Mouse (Mus musculus) hindbrain, embryonic 15.5 days (tissue): ENCODE results near the gene Gamt. TPM values are rescaled to one million over a fixed set of nuclear protein-coding genes. Genes with fewer than 3 reads are reported as not detected.

Experiments
- ATAC-seq: fragments of 200-750 bp; cut with Nextera tagmentation; 2 replicates; pipeline ENCODE4 v1.8.0; 2017; ENCODE audit warnings: low read depth, moderate number of reproducible peaks, moderate TSS enrichment; ENCODE audit not compliant: low FRiP score
- H3K27ac ChIP-seq: fragments of 300-500 bp; sonication (generic); replicated peaks from 2 replicates; pipeline ENCODE4 v1.5.1; 2015; ENCODE audit warnings: mild to moderate bottlenecking, inconsistent platforms
- H3K27me3 ChIP-seq: fragments of 300-500 bp; sonication (generic); 2 replicates; pipeline ENCODE4 v1.6.1; 2015; ENCODE audit warnings: control low read depth, inconsistent platforms
- H3K36me3 ChIP-seq: fragments of 300-500 bp; sonication (generic); 2 replicates; pipeline ENCODE4 v1.6.1; 2015; ENCODE audit warnings: control low read depth, inconsistent platforms
- H3K4me1 ChIP-seq: fragments of 300-500 bp; sonication (generic); replicated peaks from 2 replicates; pipeline ENCODE4 v1.6.1; 2015; ENCODE audit warnings: control low read depth, inconsistent platforms
- H3K4me2 ChIP-seq: fragments of 300-500 bp; sonication (generic); 2 replicates; pipeline ENCODE4 v1.6.1; 2015; ENCODE audit warnings: moderate library complexity, mild to moderate bottlenecking, inconsistent platforms
- H3K4me3 ChIP-seq: fragments of 300-500 bp; sonication (generic); 2 replicates; pipeline ENCODE4 v1.5.1; 2015; ENCODE audit warnings: mild to moderate bottlenecking, inconsistent platforms
- H3K9ac ChIP-seq: fragments of 300-500 bp; sonication (generic); 2 replicates; pipeline ENCODE4 v1.6.1; 2015; ENCODE audit warnings: inconsistent platforms
- H3K9me3 ChIP-seq: fragments of 300-500 bp; sonication (generic); 2 replicates; pipeline ENCODE4 v1.6.1; 2016; ENCODE audit warnings: control low read depth, inconsistent platforms
- WGBS: fragments of 180-500 bp; shearing (Covaris S2); methylation state at CpG from one replicate; pipeline ENCODE4 v1.1.7; 2015; 5-methylcytosine and 5-hydroxymethylcytosine counted together
- polyA plus RNA-seq: library from polyadenylated mRNA; unstranded; fragments of >200 nt; fragmentation: Nextera tagmentation; extraction: Ambion mirVana; gene quantifications from 2 replicates; pipeline ENCODE4 v1.2.1, GENCODE M21; 2015

The Gamt gene
- polyA plus RNA-seq, 1 experiment from 2014 or later, result 28.1 TPM

DNA sequence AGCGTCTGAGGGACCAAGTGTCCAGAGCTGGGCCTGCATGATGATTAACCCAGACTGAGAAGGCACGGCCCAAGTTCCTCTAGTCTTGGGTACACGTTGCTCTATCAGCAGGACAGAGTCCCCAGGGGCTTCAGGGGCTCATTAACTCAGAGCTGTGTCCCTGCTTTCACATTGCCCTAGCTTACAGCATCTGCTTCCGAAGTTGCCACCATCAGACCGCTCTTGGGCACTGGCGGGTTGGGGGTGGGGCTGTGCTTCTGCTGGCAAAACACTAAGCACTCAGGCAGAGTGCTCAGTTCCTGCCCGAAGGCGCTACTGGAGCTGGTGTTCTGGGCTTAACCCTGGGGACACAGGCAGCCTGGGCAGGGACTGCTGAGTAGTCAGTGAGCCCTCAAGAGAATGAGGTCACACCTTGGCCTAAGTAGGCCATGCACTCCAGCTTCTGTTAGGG is 21.1 kb upstream of the Gamt start:
- Histone ChIP-seq H3K27ac (no peak overlapping the region), H3K36me3 (peaks cover 73% of the 10 kb centered on the region), H3K9me3 (no peaks in the 10 kb centered on the region), H3K9ac (no peak overlapping the region), H3K27me3 (no peaks in the 10 kb centered on the region), H3K4me3 (no peak overlapping the region), H3K4me1 (0 out of 2 replicates have a peak, but pooled peaks cover 3% of the 10 kb centered on the region), H3K4me2 (no peak overlapping the region)
- ATAC-seq, result no peak
- 59% methylated on average over 8 of the region's 8 CpGs for WGBS

DNA sequence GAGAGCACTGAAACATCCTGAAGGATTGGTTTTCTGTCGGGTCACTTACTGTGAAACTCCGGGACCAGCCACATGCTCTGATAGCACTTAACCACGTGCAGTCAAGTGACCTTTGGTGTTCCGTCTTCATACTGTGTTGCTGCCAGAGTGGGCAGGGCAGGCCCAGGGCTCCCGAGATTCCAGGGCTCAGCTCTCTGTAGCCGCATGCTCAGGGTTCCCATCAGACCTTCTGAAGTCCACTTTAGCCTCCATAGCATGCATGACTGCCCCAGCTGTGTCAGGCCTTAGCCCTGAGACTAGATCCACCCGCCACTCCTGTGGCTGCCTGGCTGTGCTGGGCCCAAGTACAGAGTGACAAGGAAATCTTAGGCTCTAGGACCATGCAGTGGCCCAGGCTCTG is 20.5 kb upstream of the Gamt start:
- H3K4me3 ChIP-seq, result no peak overlapping the region
- no peaks in the 10 kb centered on the region for H3K9me3 ChIP-seq
- H3K4me2 ChIP-seq, result no peak overlapping the region
- WGBS, result 88% methylated on average over 7 of the region's 7 CpGs
- no peaks in the 10 kb centered on the region for H3K27me3 ChIP-seq
- H3K9ac ChIP-seq, result no peak overlapping the region
- peaks cover 77% of the 10 kb centered on the region for H3K36me3 ChIP-seq
- H3K27ac ChIP-seq, result no peak overlapping the region
- H3K4me1 ChIP-seq, result 0 out of 2 replicates have a peak, but pooled peaks cover 3% of the 10 kb centered on the region
- no peak for ATAC-seq

DNA sequence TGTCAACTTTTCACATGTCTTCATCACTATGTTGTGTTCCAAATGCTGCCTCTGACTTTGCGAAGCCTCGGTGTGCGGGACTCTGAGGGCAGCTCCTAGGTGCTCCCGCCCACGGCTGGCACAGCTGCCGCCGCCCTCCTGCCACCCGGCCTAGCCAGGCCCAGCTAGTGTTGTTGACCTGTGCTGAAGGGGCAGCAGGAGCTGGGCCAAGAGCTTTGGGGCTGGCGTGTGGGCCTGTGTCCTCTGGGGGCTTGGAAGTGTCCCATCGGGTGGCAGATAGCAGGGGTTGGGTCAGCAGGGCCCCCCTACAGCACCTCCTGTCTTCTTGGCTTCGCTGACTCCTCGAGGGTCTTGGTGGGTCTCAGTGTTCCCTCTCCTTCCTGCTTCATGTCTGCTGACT is 18.5 kb upstream of the Gamt start:
- H3K4me2 ChIP-seq, result no peak overlapping the region
- H3K4me3 ChIP-seq, result no peak overlapping the region
- H3K36me3 ChIP-seq, result peaks cover 66% of the 10 kb centered on the region
- no peak overlapping the region for H3K9ac ChIP-seq
- H3K4me1 ChIP-seq, result 0 out of 2 replicates have a peak, but pooled peaks cover 3% of the 10 kb centered on the region
- H3K27me3 ChIP-seq, result no peaks in the 10 kb centered on the region
- H3K27ac ChIP-seq, result no peak overlapping the region
- H3K9me3 ChIP-seq, result no peaks in the 10 kb centered on the region
- no peak for ATAC-seq
- 96% methylated on average over 12 of the region's 12 CpGs for WGBS

- Histone ChIP-seq H3K4me2 (no peak overlapping the region), H3K4me1 (0 out of 2 replicates have a peak, but pooled peaks cover 3% of the 10 kb centered on the region), H3K36me3 (peaks cover 57% of the 10 kb centered on the region), H3K27ac (no peak overlapping the region), H3K9ac (no peak overlapping the region), H3K27me3 (no peaks in the 10 kb centered on the region), H3K9me3 (no peaks in the 10 kb centered on the region), H3K4me3 (no peak overlapping the region)
- 92% methylated on average over 9 of the region's 9 CpGs for WGBS
- ATAC-seq, result no peak
These were observed 17.6 kb upstream of the Gamt start for GRCm38 (mm10) chr10:80278390-80278789.

GRCm38 (mm10) chr10:80276238-80276637 is 15.4 kb upstream of the Gamt start:
- no peak overlapping the region for H3K9ac ChIP-seq
- H3K27me3 ChIP-seq, result no peaks in the 10 kb centered on the region
- no peak overlapping the region for H3K4me2 ChIP-seq
- H3K4me3 ChIP-seq, result no peak overlapping the region
- WGBS, result 88% methylated on average over 5 of the region's 5 CpGs
- H3K27ac ChIP-seq, result no peak overlapping the region
- peaks cover 13% of the 10 kb centered on the region; the same call in 1 of the 2 replicates for H3K4me1 ChIP-seq
- peaks cover 52% of the 10 kb centered on the region for H3K36me3 ChIP-seq
- no peak for ATAC-seq
- H3K9me3 ChIP-seq, result no peaks in the 10 kb centered on the region

GRCm38 (mm10) chr10:80273847-80274246 is 13.0 kb upstream of the Gamt start:
- 92% methylated on average over 3 of the region's 3 CpGs for WGBS
- no peak overlapping the region for H3K27ac ChIP-seq
- H3K4me3 ChIP-seq, result no peak overlapping the region
- no peaks in the 10 kb centered on the region for H3K27me3 ChIP-seq
- no peaks in the 10 kb centered on the region for H3K9me3 ChIP-seq
- no peak overlapping the region for H3K4me2 ChIP-seq
- peaks cover 32% of the 10 kb centered on the region for H3K4me1 ChIP-seq
- ATAC-seq, result no peak
- H3K36me3 ChIP-seq, result peaks cover 30% of the 10 kb centered on the region
- no peak overlapping the region for H3K9ac ChIP-seq

DNA sequence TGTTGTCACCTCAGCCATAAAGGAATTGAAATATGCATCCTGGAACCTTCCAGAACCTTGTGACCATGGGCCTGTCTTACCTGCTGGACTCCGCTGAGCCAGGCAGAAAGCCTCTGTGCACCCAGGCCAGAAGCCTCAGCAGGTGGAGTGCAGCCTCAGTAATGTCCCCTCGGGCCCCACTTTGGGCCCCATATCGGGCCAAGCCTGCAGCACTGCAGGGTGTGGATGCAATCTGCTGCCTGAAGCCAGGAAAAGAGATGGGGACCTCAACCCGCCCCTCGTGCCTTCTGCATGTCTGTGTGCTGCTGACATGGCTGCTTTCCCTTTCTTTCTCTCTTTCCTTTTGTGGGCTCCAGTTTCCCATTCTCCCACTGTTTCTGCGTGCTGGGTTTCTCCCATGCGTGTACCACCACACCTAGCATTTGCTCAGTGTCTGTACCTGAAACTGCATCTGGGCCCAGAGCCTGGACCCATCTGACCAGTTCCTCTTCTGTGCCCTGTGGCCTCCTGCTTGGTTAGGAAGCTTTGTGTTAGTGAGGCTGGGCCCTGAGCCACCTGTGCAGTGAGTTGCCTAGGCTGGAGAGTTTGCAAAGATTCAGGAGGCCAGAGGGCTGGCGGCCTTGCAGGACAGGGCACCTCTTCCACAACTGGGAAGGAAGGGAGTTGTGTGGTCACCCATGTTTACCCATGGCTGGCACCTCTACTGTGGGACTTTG is 11.2 kb upstream of the Gamt start:
- Histone ChIP-seq H3K36me3 (peaks cover 15% of the 10 kb centered on the region; the same call in 1 of the 2 replicates), H3K4me1 (peaks cover 51% of the 10 kb centered on the region), H3K4me3 (no peak overlapping the region), H3K9me3 (no peaks in the 10 kb centered on the region), H3K4me2 (no peak overlapping the region), H3K9ac (no peak overlapping the region), H3K27me3 (no peaks in the 10 kb centered on the region), H3K27ac (no peak overlapping the region)
- WGBS, result 88% methylated on average over 8 of the region's 8 CpGs
- ATAC-seq, result no peak

GRCm38 (mm10) chr10:80271186-80271843 is 10.5 kb upstream of the Gamt start:
- H3K9me3 ChIP-seq, result no peaks in the 10 kb centered on the region
- H3K9ac ChIP-seq, result no peak overlapping the region
- H3K4me3 ChIP-seq, result no peak overlapping the region
- no peak for ATAC-seq
- peaks cover 58% of the 10 kb centered on the region for H3K4me1 ChIP-seq
- H3K27me3 ChIP-seq, result no peaks in the 10 kb centered on the region
- peaks cover 10% of the 10 kb centered on the region; the same call in 1 of the 2 replicates for H3K36me3 ChIP-seq
- WGBS, result 84% methylated on average over 5 of the region's 5 CpGs
- H3K27ac ChIP-seq, result no peak overlapping the region
- no peak overlapping the region for H3K4me2 ChIP-seq

DNA sequence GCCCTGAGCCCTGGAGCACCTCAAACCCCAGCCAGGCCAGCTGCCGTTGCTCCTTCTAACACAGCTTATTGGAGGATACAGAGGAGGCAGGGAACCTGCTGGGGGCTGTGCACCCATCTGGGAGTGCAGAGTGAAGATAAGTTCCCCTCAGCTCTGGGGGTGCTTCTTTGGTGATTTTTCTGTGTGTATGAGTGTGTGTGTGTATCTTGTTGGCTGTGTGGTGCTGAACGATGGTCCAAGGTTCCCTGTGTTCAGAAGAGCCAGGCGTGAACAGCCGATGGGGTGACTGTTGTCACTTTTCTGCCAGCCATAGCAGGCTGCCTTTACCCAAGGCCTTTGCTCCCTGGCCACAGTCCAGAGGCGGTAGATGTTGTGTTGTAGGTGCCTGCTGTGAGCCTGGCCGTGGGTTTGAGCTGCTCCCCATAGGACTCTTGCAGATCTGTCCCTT is 9.9 kb upstream of the Gamt start:
- H3K36me3 ChIP-seq, result 0 out of 2 replicates have a peak, but pooled peaks cover 6% of the 10 kb centered on the region
- H3K9me3 ChIP-seq, result no peaks in the 10 kb centered on the region
- H3K9ac ChIP-seq, result no peak overlapping the region
- ATAC-seq, result no peak
- H3K4me1 ChIP-seq, result peaks cover 63% of the 10 kb centered on the region
- no peaks in the 10 kb centered on the region for H3K27me3 ChIP-seq
- 0 out of 2 replicates have a peak overlapping the region, but pooled peaks have one; percentile 30 for H3K27ac ChIP-seq
- WGBS, result 72% methylated on average over 6 of the region's 6 CpGs
- H3K4me2 ChIP-seq, result no peak overlapping the region
- H3K4me3 ChIP-seq, result no peak overlapping the region

DNA sequence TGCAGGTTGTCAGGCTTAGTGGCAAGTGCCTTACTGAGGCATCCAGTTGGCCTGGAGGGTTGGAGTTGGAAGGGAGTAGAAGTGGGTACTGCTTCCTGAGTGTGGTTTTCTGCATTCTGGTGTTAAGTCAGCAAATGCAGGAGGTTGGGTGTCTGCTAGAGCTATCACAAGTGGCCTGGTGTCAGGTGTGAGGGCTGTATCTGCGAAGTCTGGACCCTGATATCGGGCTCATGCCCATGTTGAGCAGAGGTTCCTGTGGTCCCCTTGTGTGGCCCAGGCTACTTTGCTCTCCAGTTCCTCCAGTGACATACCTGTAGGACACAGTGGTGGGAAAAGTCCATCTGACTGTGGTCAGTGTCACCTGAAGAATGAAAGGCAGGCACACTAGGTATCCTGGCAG is 9.3 kb upstream of the Gamt start:
- Histone ChIP-seq H3K9ac (no peak overlapping the region), H3K9me3 (no peaks in the 10 kb centered on the region)

GRCm38 (mm10) chr10:80265149-80265486 is 4.3 kb upstream of the Gamt start:
- Histone ChIP-seq H3K9ac (peak overlapping the region; percentile 99), H3K36me3 (0 out of 2 replicates have a peak, but pooled peaks cover 3% of the 10 kb centered on the region), H3K4me3 (peak overlapping the region; percentile 96), H3K27ac (peak overlapping the region; percentile 88), H3K4me2 (peak overlapping the region; percentile 85), H3K4me1 (peaks cover 72% of the 10 kb centered on the region), H3K9me3 (no peaks in the 10 kb centered on the region), H3K27me3 (no peaks in the 10 kb centered on the region)
- no peak; the same call in 1 of the 2 replicates for ATAC-seq
- WGBS, result under 1% methylated on average over 18 of the region's 18 CpGs

More for the DNA sequence above, 9.3 kb upstream of the Gamt start:
- Histone ChIP-seq H3K4me1 (peaks cover 68% of the 10 kb centered on the region), H3K4me2 (no peak overlapping the region), H3K27ac (0 out of 2 replicates have a peak overlapping the region, but pooled peaks have one; percentile 30), H3K27me3 (no peaks in the 10 kb centered on the region), H3K4me3 (no peak overlapping the region), H3K36me3 (0 out of 2 replicates have a peak, but pooled peaks cover 6% of the 10 kb centered on the region)
- no peak for ATAC-seq
- WGBS, result 95% methylated on average over 2 of the region's 2 CpGs
